Mouse (Mus musculus) mouse embryonic stem cell (cell line): ENCODE measurements around the gene Ms4a5.
"Not testable (repeated sequence)": the region's sequence is repeated elsewhere in the genome, so short reads cannot be mapped to it uniquely, and the experiment has no call there.

Experiments used
- in situ Hi-C, 2 experiments: fragments of 300-500 bp; cut with MboI; formaldehyde crosslinking; loops; 1 replicate in 1 of 2; 3 replicates in 1 of 2; pipeline ENCODE4 v1.14.3; 2019 to 2020; ENCODE audit warnings: low sequenced_read_pairs in 2 of 2, low pct_unique_long_range_greater_than_20kb in 1 of 2, mixed read lengths in 1 of 2; ENCODE audit not compliant: unreplicated experiment in 1 of 2

Gene Ms4a5

GRCm38 (mm10) chr19:11283773-11284172 is at the start of gene Ms4a5:
TSS of gene Ms4a5 (minus strand) at chr19:11283873.
- in situ Hi-C loops, result no loop called here

- in situ Hi-C loops, result no loop called here
Measured at GRCm38 (mm10) chr19:11321123-11321522, 37.5 kb upstream of the Ms4a5 start.

- in situ Hi-C loops, result no loop called here
Measured at GRCm38 (mm10) chr19:11316786-11317185, 33.1 kb upstream of the Ms4a5 start.

GRCm38 (mm10) chr19:11314354-11314753 is 30.7 kb upstream of the Ms4a5 start, which contains the start of gene Ms4a14:
TSS of gene Ms4a14 (minus strand) at chr19:11314454.
- in situ Hi-C loops, result no loop called here

- in situ Hi-C loops, result no loop called here
Measured at GRCm38 (mm10) chr19:11308888-11309287, 25.2 kb upstream of the Ms4a5 start.

- in situ Hi-C loops, result not testable (repeated sequence)
Measured at GRCm38 (mm10) chr19:11299529-11299928, 15.9 kb upstream of the Ms4a5 start.

GRCm38 (mm10) chr19:11298939-11299338 is 15.3 kb upstream of the Ms4a5 start:
- in situ Hi-C loops, result no loop called here

- in situ Hi-C loops, result not testable (repeated sequence)
Measured at GRCm38 (mm10) chr19:11293616-11294015, 9.9 kb upstream of the Ms4a5 start.

- in situ Hi-C loops, result no loop called here
Measured at GRCm38 (mm10) chr19:11292990-11293389, 9.3 kb upstream of the Ms4a5 start.

GRCm38 (mm10) chr19:11280223-11280622 is 3.5 kb downstream of the Ms4a5 start:
- in situ Hi-C loops, result no loop called here

- in situ Hi-C loops, result no loop called here
Measured at GRCm38 (mm10) chr19:11276431-11276830, 7.2 kb downstream of the Ms4a5 start.

GRCm38 (mm10) chr19:11266956-11267355 is 16.7 kb downstream of the Ms4a5 start:
- in situ Hi-C loops, result no loop called here

GRCm38 (mm10) chr19:11266052-11266845 is 17.4 kb downstream of the Ms4a5 start, which contains the start of gene Ms4a1:
TSS of gene Ms4a1 (minus strand) at chr19:11266241.
- in situ Hi-C loops, result no loop called here

- in situ Hi-C loops, result no loop called here
Measured at GRCm38 (mm10) chr19:11264602-11265185, 19.0 kb downstream of the Ms4a5 start.

- in situ Hi-C loops, result no loop called here
Measured at GRCm38 (mm10) chr19:11263549-11263948, 20.1 kb downstream of the Ms4a5 start.

GRCm38 (mm10) chr19:11262932-11263331 is 20.7 kb downstream of the Ms4a5 start:
- in situ Hi-C loops, result not testable (repeated sequence)

GRCm38 (mm10) chr19:11261522-11261921 is 22.2 kb downstream of the Ms4a5 start:
- in situ Hi-C loops, result no loop called here

- in situ Hi-C loops, result no loop called here
Measured at GRCm38 (mm10) chr19:11244230-11244629, 39.4 kb downstream of the Ms4a5 start.

GRCm38 (mm10) chr19:11242560-11242959 is 41.1 kb downstream of the Ms4a5 start:
- in situ Hi-C loops, result no loop called here

GRCm38 (mm10) chr19:11235820-11236219 is 47.9 kb downstream of the Ms4a5 start:
- in situ Hi-C loops, result no loop called here
